ENCODE assay signal across 29 mouse cellular contexts in genomic region chr13:112494590-112494989, GRCm38 (mm10). TPM values are rescaled to one million over a fixed set of nuclear protein-coding genes. Genes with fewer than 3 reads are reported as not detected.
DNase-seq lines count a peak whose midpoint lies in the region; ATAC-seq and TF ChIP-seq lines count a peak whose summit lies in the region.
"Had no signal": no experiment of that assay in that cellular context is flagged by ENCODE, and none has a peak within 500 bp of the region (broad histone marks: within the 10 kb centered on the region; RNA-seq: fewer than 3 reads in every experiment).

No protein-coding gene starts in this region.

- peak; percentile 84 for DNase-seq in heart, adult 11 months
- no peak for DNase-seq in heart, adult 2 months
- no peak for DNase-seq in kidney, adult 2 months
- no peak for DNase-seq in kidney, adult 18-20 months
- no peak for DNase-seq in stomach, postnatal 0 days (ENCODE audit: low spot score)
- no peak for DNase-seq in lung, postnatal 0 days (ENCODE audit: low spot score)
- DNase-seq: adrenal gland, adult 8-10 months; adrenal gland, postnatal 14 days; adrenal gland, postnatal 36 days; B cell, adult 2 months; cerebellum, adult 18-20 months; cerebellum, adult 8-10 months; cerebellum, adult 9-11 months; cerebellum, postnatal 14 days; cerebellum, postnatal 36 days; embryo, embryonic 11 days had no signal

- no peak overlapping the region for H3K9ac ChIP-seq in heart, adult 2 months (ENCODE audit: low read depth, low read length)
- no peak overlapping the region for H3K9ac ChIP-seq in stomach, postnatal 0 days (ENCODE audit: low read length)
- H3K9ac ChIP-seq in lung, postnatal 0 days (replicated peaks; ENCODE audit: low read depth) = no peak overlapping the region
- H3K9ac ChIP-seq: embryonic facial prominence, embryonic 13.5 days; embryonic facial prominence, embryonic 15.5 days; forebrain, embryonic 12.5 days had no signal

- TF ChIP-seq CTCF in heart, adult 2 months (IDR thresholded peaks at IDR 0.05) = no peak
- no peak for TF ChIP-seq CTCF in kidney, adult 2 months (conservative IDR thresholded peaks at IDR 0.05; ENCODE audit: insufficient read depth, insufficient read length, low read depth, low read length)
- TF ChIP-seq CTCF in stomach, postnatal 0 days (IDR thresholded peaks at IDR 0.05; ENCODE audit: low read depth) = no peak
- TF ChIP-seq CTCF in lung, postnatal 0 days (IDR thresholded peaks at IDR 0.05) = no peak

- H3K79me2 ChIP-seq in heart, adult 2 months (replicated peaks; ENCODE audit: control insufficient read depth, insufficient read depth, low read length) = no peaks in the 10 kb centered on the region

- no peak for TF ChIP-seq EP300 in heart, adult 2 months (IDR thresholded peaks at IDR 0.05; ENCODE audit: insufficient read depth, low read depth, low read length)
- TF ChIP-seq EP300 in stomach, postnatal 0 days (optimal IDR thresholded peaks at IDR 0.05) = no peak
- no peak for TF ChIP-seq EP300 in lung, postnatal 0 days (IDR thresholded peaks at IDR 0.05)

- H3K4me2 ChIP-seq in stomach, postnatal 0 days (replicated peaks; ENCODE audit: low read depth) = no peak overlapping the region
- H3K4me2 ChIP-seq in lung, postnatal 0 days (replicated peaks; ENCODE audit: low read depth, low read length) = no peak overlapping the region
- H3K4me2 ChIP-seq: embryonic facial prominence, embryonic 13.5 days; embryonic facial prominence, embryonic 15.5 days; forebrain, embryonic 12.5 days had no signal

- H3K4me1 ChIP-seq in heart, adult 2 months (ENCODE audit: control insufficient read depth, insufficient read depth, low read length) = no peaks in the 10 kb centered on the region
- peaks cover 2% of the 10 kb centered on the region; the same call in 1 of the 2 replicates for H3K4me1 ChIP-seq in kidney, adult 2 months (ENCODE audit: control insufficient read depth, insufficient read depth, low read length)
- peaks cover 17% of the 10 kb centered on the region for H3K4me1 ChIP-seq in megakaryocyte, embryonic 14.5 days
- no peaks in the 10 kb centered on the region for H3K4me1 ChIP-seq in stomach, postnatal 0 days (replicated peaks; ENCODE audit: control insufficient read depth, insufficient read depth)
- no peaks in the 10 kb centered on the region for H3K4me1 ChIP-seq in lung, postnatal 0 days (ENCODE audit: insufficient read depth, low read depth, low read length)
- H3K4me1 ChIP-seq: embryonic facial prominence, embryonic 13.5 days; embryonic facial prominence, embryonic 15.5 days; forebrain, embryonic 10.5 days; forebrain, embryonic 12.5 days had no signal

- WGBS in heart, adult 2 months = 92% methylated on average over 12 of the region's 12 CpGs
- 86% methylated on average over 12 of the region's 12 CpGs for WGBS in kidney, adult 2 months
- WGBS in stomach, postnatal 0 days = 82% methylated on average over 12 of the region's 12 CpGs
- 86% methylated on average over 12 of the region's 12 CpGs for WGBS in lung, postnatal 0 days

- no peak for TF ChIP-seq POLR2A in heart, adult 2 months (IDR thresholded peaks at IDR 0.05; ENCODE audit: insufficient read depth, low read depth, low read length)
- no peak for TF ChIP-seq POLR2A in kidney, adult 2 months (IDR thresholded peaks at IDR 0.05; ENCODE audit: low read depth, low read length)

- H3K27me3 ChIP-seq in heart, adult 2 months (ENCODE audit: control insufficient read depth, insufficient read depth, low read length) = no peaks in the 10 kb centered on the region
- H3K27me3 ChIP-seq in kidney, adult 2 months (replicated peaks; ENCODE audit: control insufficient read depth, insufficient read depth, low read length) = no peaks in the 10 kb centered on the region
- no peaks in the 10 kb centered on the region for H3K27me3 ChIP-seq in megakaryocyte, embryonic 14.5 days (replicated peaks)
- H3K27me3 ChIP-seq in stomach, postnatal 0 days (ENCODE audit: control insufficient read depth, insufficient read depth, low read length) = no peaks in the 10 kb centered on the region
- no peaks in the 10 kb centered on the region for H3K27me3 ChIP-seq in lung, postnatal 0 days (replicated peaks; ENCODE audit: insufficient read depth, low read length)
- H3K27me3 ChIP-seq: CH12.LX; embryonic facial prominence, embryonic 13.5 days; embryonic facial prominence, embryonic 15.5 days; forebrain, embryonic 12.5 days; Patski had no signal

- H3K36me3 ChIP-seq in heart, adult 2 months (ENCODE audit: control insufficient read depth, insufficient read depth, low read length) = no peaks in the 10 kb centered on the region; the same call in 1 of the 2 replicates
- H3K36me3 ChIP-seq in kidney, adult 2 months (ENCODE audit: control insufficient read depth, insufficient read depth, low read length) = peaks cover 8% of the 10 kb centered on the region
- H3K36me3 ChIP-seq in megakaryocyte, embryonic 14.5 days (replicated peaks; ENCODE audit: low read length) = peaks cover 99% of the 10 kb centered on the region
- H3K36me3 ChIP-seq in stomach, postnatal 0 days (ENCODE audit: control insufficient read depth, insufficient read depth, low read length) = peaks cover 36% of the 10 kb centered on the region
- peaks cover 42% of the 10 kb centered on the region for H3K36me3 ChIP-seq in lung, postnatal 0 days (ENCODE audit: insufficient read depth, low read length)

- no peak overlapping the region for H3K4me3 ChIP-seq in heart, adult 2 months
- H3K4me3 ChIP-seq in kidney, adult 2 months (ENCODE audit: insufficient read depth, low read depth, low read length) = peak overlapping the region; percentile 13; the same call in 1 of the 2 replicates
- peak overlapping the region; percentile 57 for H3K4me3 ChIP-seq in megakaryocyte, embryonic 14.5 days (replicated peaks)
- H3K4me3 ChIP-seq in stomach, postnatal 0 days (ENCODE audit: low read depth, low read length) = no peak overlapping the region
- no peak overlapping the region for H3K4me3 ChIP-seq in lung, postnatal 0 days (ENCODE audit: low read depth, low read length)
- H3K4me3 ChIP-seq: embryonic facial prominence, embryonic 13.5 days; embryonic facial prominence, embryonic 15.5 days; erythroblast, embryonic 14.5 days; forebrain, embryonic 10.5 days; forebrain, embryonic 12.5 days had no signal

- no peak overlapping the region for H3K27ac ChIP-seq in heart, adult 2 months
- no peak overlapping the region for H3K27ac ChIP-seq in kidney, adult 2 months (ENCODE audit: insufficient read depth, low read depth, low read length)
- no peak overlapping the region for H3K27ac ChIP-seq in stomach, postnatal 0 days (replicated peaks)
- no peak overlapping the region for H3K27ac ChIP-seq in lung, postnatal 0 days (ENCODE audit: low read length)
- H3K27ac ChIP-seq: embryonic facial prominence, embryonic 13.5 days; embryonic facial prominence, embryonic 15.5 days; forebrain, embryonic 10.5 days; forebrain, embryonic 12.5 days had no signal

- ATAC-seq in megakaryocyte, adult 5-6 weeks (ENCODE audit: poor library complexity, severe bottlenecking) = no peak
- peak; percentile 49 for ATAC-seq in stomach, postnatal 0 days (ENCODE audit: low FRiP score, low TSS enrichment)
- ATAC-seq in lung, postnatal 0 days = no peak
- ATAC-seq: activated CD4-positive, CD25-positive, alpha-beta regulatory T cell, adult 4 months; CD4-positive, CD25-positive, alpha-beta regulatory T cell, adult 4 months; forebrain, embryonic 14.5 days; Patski had no signal

- H3K9me3 ChIP-seq in megakaryocyte, embryonic 14.5 days = no peaks in the 10 kb centered on the region
- no peaks in the 10 kb centered on the region for H3K9me3 ChIP-seq in stomach, postnatal 0 days (ENCODE audit: control insufficient read depth, low read length)
- H3K9me3 ChIP-seq in lung, postnatal 0 days (ENCODE audit: low read length) = no peaks in the 10 kb centered on the region
- H3K9me3 ChIP-seq: embryonic facial prominence, embryonic 13.5 days; embryonic facial prominence, embryonic 15.5 days; forebrain, embryonic 10.5 days; forebrain, embryonic 12.5 days; G1E had no signal

- intact Hi-C loops in heart, adult 2 months (cut with DNase I) = no loop called here

RNA-seq across cellular contexts. Expression of gene Il6st, which starts 30.7 kb away (rescaled TPM):
- 100 to 1,000 TPM; 204 to 256 TPM for total RNA-seq in heart, adult 2 months (2021)
- 39.0 and 62.8 TPM in 2 replicates for polyA plus RNA-seq in heart, adult 2 months (2012; rRNA removed)
- 30.9 and 33.6 TPM in 2 replicates for polyA plus RNA-seq in kidney, adult 2 months (2012; rRNA removed)
- polyA plus RNA-seq in megakaryocyte, embryonic 14.5 days (2012; ENCODE audit: insufficient read depth, low replicate concordance) = 0.86 and 2.2 TPM in 2 replicates
- 77.4 and 84.3 TPM in 2 replicates for total RNA-seq in megakaryocyte, adult 5-6 weeks (2015)
- total RNA-seq in megakaryocyte, adult 5-6 weeks (2017) = 94.6 and 108 TPM in 2 replicates
- 22.2 and 25.8 TPM in 2 replicates for polyA plus RNA-seq in stomach, postnatal 0 days (2015; fragmentation: Nextera tagmentation; extraction: Ambion mirVana)
- polyA plus RNA-seq in lung, postnatal 0 days (2015; fragmentation: Nextera tagmentation; extraction: Ambion mirVana) = 30.4 and 33.7 TPM in 2 replicates

Comparison
In these comparisons a context has a peak if more than half of its experiments do, and no peak if none do; other contexts are left out.
1. H3K4me3 ChIP-seq: peak in kidney, adult 2 months (single experiment) and megakaryocyte, embryonic 14.5 days (single experiment); none in heart, adult 2 months (single experiment), stomach, postnatal 0 days (single experiment) and lung, postnatal 0 days (single experiment).